ENCODE assay signal across 15 mouse cellular contexts in the genomic region with DNA sequence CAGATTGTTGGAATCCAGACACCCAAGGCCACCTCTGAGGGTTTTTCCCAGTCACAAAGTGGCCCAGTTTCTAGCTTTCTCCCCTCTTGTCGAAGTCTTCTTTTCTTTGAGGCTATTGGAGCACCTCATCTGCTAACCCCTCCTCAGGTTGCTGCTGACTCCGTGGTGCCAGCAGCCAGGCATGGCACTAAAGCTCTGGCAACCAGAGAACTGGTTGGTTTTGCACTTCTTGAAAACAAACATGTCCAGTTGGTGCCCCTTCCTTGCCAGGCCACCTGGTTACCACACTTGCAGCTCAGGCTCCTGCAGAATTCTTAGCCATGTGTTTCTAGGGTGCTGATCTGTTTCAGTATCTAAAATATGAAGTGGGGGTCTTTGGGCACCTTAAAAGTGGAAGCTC. TPM values are rescaled to one million over a fixed set of nuclear protein-coding genes. Genes with fewer than 3 reads are reported as not detected.
DNase-seq lines count a peak whose midpoint lies in the region; ATAC-seq lines count a peak whose summit lies in the region.
"Had no signal": no experiment of that assay in that cellular context is flagged by ENCODE, and none has a peak within 500 bp of the region (broad histone marks: within the 10 kb centered on the region; RNA-seq: fewer than 3 reads in every experiment).

No protein-coding gene starts in this region.

- peaks cover 95% of the 10 kb centered on the region for H3K4me1 ChIP-seq in kidney, embryonic 15.5 days
- peaks cover 77% of the 10 kb centered on the region for H3K4me1 ChIP-seq in kidney, embryonic 16.5 days (ENCODE audit: insufficient read depth, low read length)
- H3K4me1 ChIP-seq in embryonic facial prominence, embryonic 13.5 days: peaks cover 98% of the 10 kb centered on the region
- H3K4me1 ChIP-seq in limb, embryonic 13.5 days: peaks cover 100% of the 10 kb centered on the region

- H3K4me2 ChIP-seq in kidney, embryonic 15.5 days: no peak overlapping the region
- no peak overlapping the region for H3K4me2 ChIP-seq in kidney, embryonic 16.5 days (replicated peaks; ENCODE audit: low read depth, low read length)
- no peak overlapping the region for H3K4me2 ChIP-seq in embryonic facial prominence, embryonic 13.5 days
- H3K4me2 ChIP-seq in limb, embryonic 13.5 days (replicated peaks): no peak overlapping the region

- no peaks in the 10 kb centered on the region for H3K27me3 ChIP-seq in kidney, embryonic 15.5 days
- H3K27me3 ChIP-seq in kidney, embryonic 16.5 days (ENCODE audit: insufficient read depth, low read length): no peaks in the 10 kb centered on the region
- H3K27me3 ChIP-seq in embryonic facial prominence, embryonic 13.5 days: no peaks in the 10 kb centered on the region
- no peaks in the 10 kb centered on the region for H3K27me3 ChIP-seq in limb, embryonic 13.5 days

- ATAC-seq in kidney, embryonic 15.5 days (replicated peaks; ENCODE audit: low FRiP score): no peak
- no peak for ATAC-seq in kidney, embryonic 16.5 days (ENCODE audit: low FRiP score, low TSS enrichment)
- no peak for ATAC-seq in embryonic facial prominence, embryonic 13.5 days (ENCODE audit: insufficient number of reproducible peaks, insufficient read depth, low FRiP score, low TSS enrichment, low read depth)
- no peak for ATAC-seq in limb, embryonic 13.5 days (ENCODE audit: low FRiP score, low read depth)
- ATAC-seq in megakaryocyte-erythroid progenitor cell, adult 5-6 weeks (replicated peaks; ENCODE audit: low FRiP score, low TSS enrichment, poor library complexity, severe bottlenecking): no peak
- ATAC-seq: liver, postnatal 0 days had no signal

- no peak overlapping the region for H3K9ac ChIP-seq in kidney, embryonic 15.5 days
- H3K9ac ChIP-seq in kidney, embryonic 16.5 days (replicated peaks; ENCODE audit: low read length): no peak overlapping the region
- H3K9ac ChIP-seq in embryonic facial prominence, embryonic 13.5 days: no peak overlapping the region
- H3K9ac ChIP-seq in limb, embryonic 13.5 days: no peak overlapping the region
- H3K9ac ChIP-seq: liver, postnatal 0 days had no signal

- 68% methylated on average over 2 of the region's 2 CpGs for WGBS in kidney, embryonic 15.5 days
- WGBS in kidney, embryonic 16.5 days: 76% methylated on average over 2 of the region's 2 CpGs
- WGBS in embryonic facial prominence, embryonic 13.5 days: 92% methylated on average over 2 of the region's 2 CpGs
- WGBS in limb, embryonic 13.5 days: 78% methylated on average over 2 of the region's 2 CpGs

- H3K4me3 ChIP-seq in kidney, embryonic 15.5 days (replicated peaks): no peak overlapping the region
- no peak overlapping the region for H3K4me3 ChIP-seq in kidney, embryonic 16.5 days (ENCODE audit: low read length)
- H3K4me3 ChIP-seq in embryonic facial prominence, embryonic 13.5 days: no peak overlapping the region
- H3K4me3 ChIP-seq in limb, embryonic 13.5 days: no peak overlapping the region
- H3K4me3 ChIP-seq: erythroblast, embryonic 14.5 days had no signal

- peak; percentile 39 for DNase-seq in gastrocnemius, postnatal 14 days
- DNase-seq in gastrocnemius, postnatal 4 days (ENCODE audit: low spot score in 2 of 2): no peak
- DNase-seq in urinary bladder, postnatal 10 days (ENCODE audit: low spot score): no peak
- DNase-seq: adrenal gland, adult 8-10 months; gastrocnemius, postnatal 36 days; heart, postnatal 36 days; kidney, adult 2 months; liver, postnatal 0 days had no signal

- no peaks in the 10 kb centered on the region for H3K9me3 ChIP-seq in kidney, embryonic 15.5 days (replicated peaks)
- H3K9me3 ChIP-seq in kidney, embryonic 16.5 days (ENCODE audit: low read length): no peaks in the 10 kb centered on the region
- H3K9me3 ChIP-seq in embryonic facial prominence, embryonic 13.5 days: no peaks in the 10 kb centered on the region
- no peaks in the 10 kb centered on the region for H3K9me3 ChIP-seq in limb, embryonic 13.5 days

- 0 out of 2 replicates have a peak overlapping the region, but pooled peaks have one; percentile 46 for H3K27ac ChIP-seq in kidney, embryonic 15.5 days
- no peak overlapping the region; the same call in 1 of the 2 replicates for H3K27ac ChIP-seq in kidney, embryonic 16.5 days (ENCODE audit: low read length)
- H3K27ac ChIP-seq in embryonic facial prominence, embryonic 13.5 days: peak overlapping the region; percentile 58
- peak overlapping the region; percentile 85 for H3K27ac ChIP-seq in limb, embryonic 13.5 days
- H3K27ac ChIP-seq: macrophage had no signal

- peaks cover 20% of the 10 kb centered on the region for H3K36me3 ChIP-seq in kidney, embryonic 15.5 days
- H3K36me3 ChIP-seq in kidney, embryonic 16.5 days (ENCODE audit: insufficient read depth, low read length): peaks cover 6% of the 10 kb centered on the region; the same call in 1 of the 2 replicates
- H3K36me3 ChIP-seq in embryonic facial prominence, embryonic 13.5 days: peaks cover 8% of the 10 kb centered on the region
- H3K36me3 ChIP-seq in limb, embryonic 13.5 days: peaks cover 23% of the 10 kb centered on the region

- intact Hi-C loops in gastrocnemius, postnatal 14 days (cut with DNase I; ENCODE audit: low total_unique reads): no loop called here

RNA-seq across cellular contexts. Expression of a gene that starts 52.8 kb away (rescaled TPM):
- total RNA-seq in gastrocnemius, postnatal 14 days (2021): 100 to 1,000 TPM; 590 to 617 TPM
- total RNA-seq in gastrocnemius, postnatal 4 days (2021): 100 to 1,000 TPM; 445 to 463 TPM
- 392 and 395 TPM in 2 replicates for polyA plus RNA-seq in kidney, embryonic 15.5 days (2015; fragmentation: Nextera tagmentation; extraction: Ambion mirVana)
- 405 and 415 TPM in 2 replicates for polyA plus RNA-seq in kidney, embryonic 16.5 days (2015; fragmentation: Nextera tagmentation; extraction: Ambion mirVana)
- 396 and 424 TPM in 2 replicates for polyA plus RNA-seq in embryonic facial prominence, embryonic 13.5 days (2015; fragmentation: Nextera tagmentation; extraction: Ambion mirVana)
- 396 and 406 TPM in 2 replicates for polyA plus RNA-seq in limb, embryonic 13.5 days (2015; fragmentation: Nextera tagmentation; extraction: Ambion mirVana)
- total RNA-seq in megakaryocyte-erythroid progenitor cell, adult 5-6 weeks (2014; fragmentation: Nextera tagmentation): 216 and 230 TPM in 2 replicates
- 90.1 and 113 TPM in 2 replicates for total RNA-seq in megakaryocyte-erythroid progenitor cell, adult 5-6 weeks (2017)
